Mouse (Mus musculus) cerebellum, adult 9-10 months (tissue): ENCODE data around the gene Kcnj9.

Experiments used
- DNase-seq: peaks from one replicate; pipeline ENCODE4 v3.0.0; 2022

Kcnj9 gene

DNA sequence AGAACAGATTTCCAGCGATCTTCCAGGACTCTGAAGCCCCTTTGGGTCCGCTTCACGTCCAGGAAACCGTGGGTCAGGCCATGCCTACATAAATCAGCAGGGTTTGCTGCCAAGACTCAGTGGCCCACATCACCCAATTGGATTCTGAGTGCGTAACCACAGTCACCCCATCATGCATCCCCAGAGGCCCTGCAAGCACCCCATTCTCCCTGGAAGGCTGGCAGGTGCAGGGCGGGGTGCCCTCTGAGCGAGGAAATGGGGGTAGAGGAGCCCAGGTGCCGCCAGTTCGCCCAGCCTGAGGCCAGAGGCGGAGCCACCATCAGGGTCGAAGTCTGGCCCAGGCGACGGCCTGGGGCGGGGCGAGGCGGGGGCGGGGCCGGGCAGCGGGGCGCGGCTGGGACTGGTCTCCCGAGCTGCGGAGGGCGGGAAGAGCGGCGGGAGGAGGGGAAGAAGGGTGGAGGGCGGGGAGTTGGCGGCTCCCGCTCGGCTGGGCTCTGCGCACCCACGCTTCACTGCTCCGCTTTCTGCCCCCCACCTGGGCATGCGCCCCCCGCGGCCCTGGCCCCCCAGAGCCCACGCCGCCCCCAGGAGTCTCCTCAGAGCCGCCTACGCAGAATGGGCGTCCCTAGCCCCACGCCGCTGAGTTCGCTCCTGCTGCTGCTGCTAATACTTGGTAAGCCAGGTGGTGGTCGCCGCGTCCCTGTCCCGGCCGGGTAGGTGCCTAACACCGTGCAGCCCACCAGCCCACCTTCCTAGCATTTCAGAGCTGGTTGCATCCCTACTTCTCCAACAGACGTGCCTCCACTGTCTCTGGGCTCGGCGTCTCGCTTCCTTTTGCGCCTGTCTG lies 17.0 kb downstream of the Kcnj9 start:
- peak; percentile 91 for DNase-seq

GRCm38 (mm10) chr1:172311248-172311906 lies 17.7 kb downstream of the Kcnj9 start:
- peak; percentile 91 for DNase-seq

- DNase-seq, result peak; percentile 98
Measured at GRCm38 (mm10) chr1:172309699-172310398, 19.3 kb downstream of the Kcnj9 start.

DNA sequence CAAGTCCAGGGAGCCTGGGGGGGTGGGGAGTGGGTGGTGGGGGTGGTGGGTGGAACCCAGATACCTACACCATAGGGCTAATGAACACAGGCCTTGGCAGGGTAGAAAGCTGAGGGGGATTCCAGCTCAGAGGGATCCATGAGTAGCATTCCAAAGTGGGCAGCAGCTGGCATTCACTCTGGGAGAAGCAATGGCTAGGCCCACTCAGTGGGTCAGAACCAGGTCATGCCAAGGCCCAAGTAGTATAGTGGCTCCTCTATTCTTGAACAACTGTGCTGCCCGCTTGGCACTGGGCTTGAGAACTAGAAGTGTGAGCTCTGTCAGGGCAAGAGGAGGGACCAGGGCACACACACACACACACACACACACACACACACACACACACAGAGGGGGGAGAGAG lies 20.7 kb downstream of the Kcnj9 start:
- DNase-seq, result peak; percentile 46

GRCm38 (mm10) chr1:172307936-172308335 lies 21.2 kb downstream of the Kcnj9 start:
- DNase-seq, result peak; percentile 30

DNA sequence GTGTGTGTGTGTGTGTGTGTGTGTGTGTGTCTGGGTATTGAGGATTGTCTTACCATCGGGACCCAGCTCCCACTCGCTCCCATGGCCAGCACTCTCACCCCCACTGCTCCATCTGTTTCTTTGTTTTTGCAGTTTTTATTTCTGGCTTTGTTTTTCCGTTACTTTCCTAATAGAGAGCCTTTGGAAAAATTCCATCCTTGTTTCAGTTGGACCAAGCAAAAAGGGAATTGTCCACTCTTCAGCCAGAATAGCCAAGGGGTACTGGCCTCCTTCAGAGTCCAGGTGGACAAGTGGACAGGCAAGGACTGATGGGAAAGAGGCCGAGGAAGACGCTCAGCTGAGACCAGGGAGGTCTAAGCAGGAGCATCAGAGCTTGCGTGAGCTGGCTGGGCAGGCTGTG lies 22.2 kb downstream of the Kcnj9 start:
- DNase-seq, result peak; percentile 62

DNA sequence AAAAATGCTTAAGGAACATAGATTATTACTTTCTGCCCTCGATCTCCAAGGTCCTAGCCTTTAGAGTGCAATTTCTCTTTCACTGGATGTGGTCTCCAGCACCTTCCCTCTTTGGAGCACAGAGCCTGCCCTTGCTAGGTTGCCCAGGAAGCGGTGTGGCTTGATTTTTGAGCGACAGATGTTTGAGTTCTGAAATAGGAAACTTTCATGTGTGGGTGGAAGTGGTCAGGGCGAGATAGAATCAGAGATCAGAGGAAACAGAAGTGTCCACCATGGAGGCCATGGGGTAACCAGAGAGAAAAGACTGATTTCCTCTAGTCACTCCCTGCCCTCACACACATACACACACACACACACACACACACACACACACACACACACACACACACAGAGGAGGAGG lies 22.9 kb downstream of the Kcnj9 start:
- no peak for DNase-seq

DNA sequence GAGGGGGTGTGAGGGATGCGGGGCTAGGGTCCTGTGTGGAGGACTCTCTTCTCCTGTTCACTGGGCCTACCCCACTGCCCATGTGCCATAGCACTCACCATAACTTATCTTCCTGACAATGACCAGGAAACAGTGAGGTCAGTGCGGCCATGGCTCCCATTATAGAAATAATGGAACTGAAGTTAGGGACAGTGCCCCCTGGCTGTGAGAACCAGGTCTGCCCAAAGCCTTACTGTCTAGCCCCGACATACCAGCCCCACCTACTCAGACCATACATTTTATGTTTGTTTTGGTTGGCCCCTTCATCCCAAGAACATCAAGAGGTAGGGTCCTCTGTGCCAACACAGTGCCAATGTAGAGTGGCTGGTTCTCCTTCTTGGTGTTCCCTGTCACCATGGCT lies 23.5 kb downstream of the Kcnj9 start:
- DNase-seq, result peak; percentile 23

DNA sequence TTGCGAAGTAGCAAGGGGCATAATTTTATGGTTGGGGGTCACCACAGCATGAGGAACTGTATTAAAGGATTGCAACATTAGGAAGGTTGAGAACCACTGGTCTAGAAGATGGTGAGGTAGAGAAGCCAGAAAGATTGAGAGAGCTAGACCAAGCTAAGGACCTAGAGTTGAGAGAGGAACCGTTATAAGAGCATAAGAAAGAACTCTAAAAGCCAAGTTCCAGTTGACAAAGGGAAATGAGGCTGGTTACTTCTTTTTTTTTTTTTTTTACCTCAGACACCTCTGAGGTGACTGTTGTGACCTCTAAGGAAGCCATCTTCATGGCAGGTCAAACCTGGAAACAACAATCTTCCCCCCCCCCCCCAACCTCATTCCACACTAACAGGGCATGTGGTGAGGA lies 24.0 kb downstream of the Kcnj9 start:
- DNase-seq, result no peak

DNA sequence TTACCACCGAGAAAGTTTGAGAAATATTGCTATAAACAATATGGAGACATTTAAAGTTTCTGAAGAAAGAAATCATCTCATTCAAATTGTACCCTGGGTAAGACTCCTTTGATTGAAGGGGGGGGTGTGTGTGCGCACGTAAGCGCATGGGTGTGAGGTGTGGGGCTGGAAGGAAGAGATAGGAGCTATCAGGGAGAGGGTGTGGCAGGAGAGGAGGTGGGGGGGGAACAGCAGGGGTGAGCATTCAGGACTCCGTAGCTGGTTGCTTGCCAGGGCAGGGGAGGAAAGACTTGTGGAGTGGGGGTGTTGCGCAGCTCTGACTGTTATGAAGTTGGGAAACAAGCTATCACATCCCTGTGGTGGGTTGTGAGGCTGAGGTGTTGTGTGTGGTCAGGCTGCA lies 24.7 kb downstream of the Kcnj9 start:
- DNase-seq, result no peak

GRCm38 (mm10) chr1:172302851-172303250 lies 26.3 kb downstream of the Kcnj9 start:
- DNase-seq, result no peak

GRCm38 (mm10) chr1:172302311-172302710 lies 26.8 kb downstream of the Kcnj9 start:
- DNase-seq, result no peak

DNA sequence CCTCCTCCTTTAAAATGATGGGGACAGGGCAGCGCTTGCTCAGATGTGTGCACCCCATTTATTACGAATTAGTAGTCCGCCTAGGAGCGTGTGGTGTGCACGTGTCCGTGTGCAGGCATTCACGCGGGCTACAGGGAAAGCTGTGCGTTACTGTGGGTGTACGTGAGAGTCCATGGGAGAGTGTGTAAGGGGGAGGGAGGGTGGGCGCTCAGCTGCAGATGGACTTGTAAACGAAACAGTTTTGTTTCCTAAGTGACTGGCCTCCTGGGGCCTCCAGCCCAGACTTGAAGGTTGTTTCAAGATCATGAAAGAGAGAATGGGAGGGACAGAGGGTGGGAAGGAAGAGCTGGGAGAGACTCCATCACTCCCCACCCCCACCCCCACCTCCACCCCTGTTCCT lies 27.9 kb downstream of the Kcnj9 start:
- no peak for DNase-seq

GRCm38 (mm10) chr1:172300247-172300646 lies 28.9 kb downstream of the Kcnj9 start:
- no peak for DNase-seq

- DNase-seq, result peak; percentile 26
Measured at GRCm38 (mm10) chr1:172299528-172299927, 29.6 kb downstream of the Kcnj9 start.

- DNase-seq, result no peak
Measured at GRCm38 (mm10) chr1:172297611-172298537, 31.2 kb downstream of the Kcnj9 start, which contains the start of gene Atp1a2. Gene Atp1a2, minus strand, starts transcription at chr1:172298064.

DNA sequence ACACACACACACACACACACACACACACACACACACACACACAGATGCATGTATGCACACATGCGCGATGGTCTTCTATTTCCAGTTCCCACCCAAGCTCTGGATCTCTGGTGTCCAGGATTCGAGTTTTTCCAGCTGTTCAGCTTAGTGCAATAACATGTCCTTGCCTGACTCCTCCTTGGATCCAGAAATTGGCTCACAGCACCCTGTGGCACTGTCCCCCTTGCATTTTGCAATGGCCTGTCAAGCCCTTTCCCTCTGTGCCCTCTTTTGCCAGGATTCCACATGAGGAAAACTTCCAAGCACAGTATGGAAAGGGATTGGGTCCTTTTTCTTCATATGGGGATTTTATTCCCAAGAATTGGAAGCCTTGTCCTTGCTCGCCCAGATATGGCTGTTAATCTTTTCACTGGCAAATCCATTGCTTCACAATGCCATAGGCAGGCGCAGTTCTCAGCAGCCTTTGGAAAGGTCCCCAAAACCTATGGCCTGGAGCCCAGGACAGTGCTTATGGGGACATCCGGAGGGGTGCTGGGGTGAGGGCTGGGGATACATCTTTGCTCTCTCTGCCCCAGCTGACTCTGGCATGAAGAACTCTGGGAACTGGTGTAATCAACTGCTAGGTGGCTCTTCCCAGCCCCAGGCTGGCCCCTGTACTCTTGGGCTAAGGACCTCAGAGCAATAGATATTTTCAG lies 32.2 kb downstream of the Kcnj9 start:
- DNase-seq, result peak; percentile 31

- DNase-seq, result peak; percentile 22
Measured at GRCm38 (mm10) chr1:172295751-172296197, 33.3 kb downstream of the Kcnj9 start.

- no peak for DNase-seq
Measured at GRCm38 (mm10) chr1:172293449-172293848, 35.7 kb downstream of the Kcnj9 start.

- DNase-seq, result no peak
Measured at GRCm38 (mm10) chr1:172292880-172293279, 36.2 kb downstream of the Kcnj9 start.

DNA sequence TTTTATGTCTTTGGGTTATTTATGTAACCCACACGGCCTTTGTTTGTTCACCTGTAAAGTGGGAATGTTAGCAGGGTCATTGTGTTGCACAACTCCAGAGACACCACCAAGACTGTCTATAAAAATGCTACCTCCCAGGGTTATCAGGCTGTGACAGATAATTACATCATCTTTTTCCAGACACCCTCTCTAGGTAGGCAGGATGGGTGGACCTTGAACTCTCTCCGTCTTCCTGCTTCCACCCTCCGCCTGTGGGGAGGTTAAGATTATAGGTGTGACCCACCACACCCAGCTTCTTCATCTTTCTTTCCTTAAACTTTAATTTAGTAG lies 39.5 kb downstream of the Kcnj9 start:
- DNase-seq, result no peak
